Mouse (Mus musculus): Measurements from ENCODE around the gene Atxn7l1. TPM values are rescaled to one million over a fixed set of nuclear protein-coding genes. Genes with fewer than 3 reads are reported as not detected.
A peak's percentile ranks its signal among the peaks of the same experiment; 100 is the strongest.

Atxn7l1 gene
- total and polyA plus RNA-seq, 3 experiments = 21.8 to 31.6 (median 30.8) TPM

GRCm38 (mm10) chr12:33182428-33183137 is 35.1 kb downstream of the Atxn7l1 start:
- no peak for DNase-seq

- DNase-seq = no peak
Measured at GRCm38 (mm10) chr12:33183138-33183627, 35.7 kb downstream of the Atxn7l1 start.

- DNase-seq = no peak
Measured at GRCm38 (mm10) chr12:33184137-33184536, 36.6 kb downstream of the Atxn7l1 start.

GRCm38 (mm10) chr12:33185046-33185445 is 37.6 kb downstream of the Atxn7l1 start:
- no peak for DNase-seq

- peak; percentile 56 for DNase-seq
Measured at GRCm38 (mm10) chr12:33186331-33186730, 38.8 kb downstream of the Atxn7l1 start.

GRCm38 (mm10) chr12:33190133-33190532 is 42.6 kb downstream of the Atxn7l1 start:
- peak; percentile 32 for DNase-seq

GRCm38 (mm10) chr12:33190633-33191032 is 43.1 kb downstream of the Atxn7l1 start:
- DNase-seq = no peak

GRCm38 (mm10) chr12:33193408-33193901 is 46.0 kb downstream of the Atxn7l1 start:
- DNase-seq = no peak

GRCm38 (mm10) chr12:33195175-33195574 is 47.7 kb downstream of the Atxn7l1 start:
- DNase-seq = no peak

- DNase-seq = no peak
Measured at GRCm38 (mm10) chr12:33197287-33197686, 49.8 kb downstream of the Atxn7l1 start.

- DNase-seq = no peak
Measured at GRCm38 (mm10) chr12:33197746-33198145, 50.3 kb downstream of the Atxn7l1 start.

- DNase-seq = no peak
Measured at GRCm38 (mm10) chr12:33201068-33201467, 53.6 kb downstream of the Atxn7l1 start.

- no peak for DNase-seq
Measured at GRCm38 (mm10) chr12:33201491-33202210, 54.2 kb downstream of the Atxn7l1 start.

- DNase-seq = no peak
Measured at GRCm38 (mm10) chr12:33205255-33205654, 57.8 kb downstream of the Atxn7l1 start.

- no peak for DNase-seq
Measured at GRCm38 (mm10) chr12:33206300-33206699, 58.8 kb downstream of the Atxn7l1 start.

GRCm38 (mm10) chr12:33210856-33211255 is 63.4 kb downstream of the Atxn7l1 start:
- DNase-seq = no peak

- no peak for DNase-seq
Measured at GRCm38 (mm10) chr12:33218215-33218859, 70.8 kb downstream of the Atxn7l1 start.

- no peak for DNase-seq
Measured at GRCm38 (mm10) chr12:33219436-33219835, 71.9 kb downstream of the Atxn7l1 start.

GRCm38 (mm10) chr12:33220081-33220480 is 72.6 kb downstream of the Atxn7l1 start:
- DNase-seq = no peak

GRCm38 (mm10) chr12:33220509-33221051 is 73.1 kb downstream of the Atxn7l1 start:
- DNase-seq = no peak

GRCm38 (mm10) chr12:33222187-33222586 is 74.7 kb downstream of the Atxn7l1 start:
- peak; percentile 81 for DNase-seq

- DNase-seq = no peak
Measured at GRCm38 (mm10) chr12:33225117-33225541, 77.6 kb downstream of the Atxn7l1 start.
